Mouse (Mus musculus) ES-Bruce4 (cell line): ENCODE measurements around the gene Rimbp3.

Experiments used
- CTCF ChIP-seq: IDR thresholded peaks from one replicate; pipeline ENCODE4 v1.8.1; 2011; ENCODE audit warnings: low read depth, low read length
- POLR2A ChIP-seq: IDR thresholded peaks from one replicate; pipeline ENCODE4 v1.8.1; 2011; ENCODE audit warnings: low read length; ENCODE audit not compliant: insufficient read depth

DNA sequence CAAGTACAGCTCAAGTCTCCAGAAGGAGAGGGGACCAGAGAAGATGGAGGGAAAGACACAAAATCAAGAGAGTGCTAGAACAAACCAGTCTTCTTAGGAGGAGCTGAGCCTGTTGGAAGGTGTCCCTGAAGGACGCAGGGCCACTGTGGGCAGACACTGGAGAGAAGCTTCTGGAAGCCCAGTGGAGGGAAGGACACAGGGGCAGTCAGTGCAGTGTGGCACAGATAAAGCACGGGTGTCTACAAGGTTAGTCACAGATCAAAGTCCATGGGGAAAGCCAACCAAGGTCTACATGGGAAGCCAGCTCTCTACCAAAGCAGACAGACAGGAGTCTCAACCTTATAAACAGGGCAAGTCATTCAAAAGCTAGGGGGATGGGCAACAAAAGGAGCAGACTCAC is 32.6 kb upstream of the Rimbp3 start:
- TF ChIP-seq CTCF, result no peak
- TF ChIP-seq POLR2A, result no peak
